Mouse (Mus musculus) myocyte (in vitro differentiated cells): ENCODE measurements around the gene Pcare. TPM values are rescaled to one million over a fixed set of nuclear protein-coding genes. Genes with fewer than 3 reads are reported as not detected.

Experiments used
- H3K27me3 ChIP-seq: one replicate; pipeline ENCODE4 v1.6.1; 2011; ENCODE audit not compliant: control insufficient read depth, insufficient read depth, insufficient read length
- H3K36me3 ChIP-seq: one replicate; pipeline ENCODE4 v1.6.1; 2011; ENCODE audit not compliant: control insufficient read depth, insufficient read depth
- H3K4me2 ChIP-seq: one replicate; pipeline ENCODE4 v1.6.1; 2011; ENCODE audit warnings: low read depth, control low read depth
- H3K4me3 ChIP-seq: one replicate; pipeline ENCODE4 v1.5.1; 2011; ENCODE audit warnings: mild to moderate bottlenecking, control low read depth, moderate library complexity
- H3K79me2 ChIP-seq: one replicate; pipeline ENCODE4 v1.6.1; 2011; ENCODE audit not compliant: control insufficient read depth, insufficient read depth
- H3ac ChIP-seq: one replicate; pipeline ENCODE4 v1.6.1; 2011; ENCODE audit not compliant: control insufficient read depth, insufficient read length
- CEBPB ChIP-seq: IDR thresholded peaks from 2 replicates; pipeline ENCODE4 v1.6.1; 2011; ENCODE audit warnings: mild to moderate bottlenecking, moderate library complexity; ENCODE audit not compliant: poor library complexity, insufficient read depth, severe bottlenecking
- E2F4 ChIP-seq: IDR thresholded peaks from one replicate; pipeline ENCODE4 v1.6.1; 2011; ENCODE audit warnings: mild to moderate bottlenecking, control low read depth, moderate library complexity; ENCODE audit not compliant: insufficient read depth
- MAX ChIP-seq: IDR thresholded peaks from one replicate; pipeline ENCODE4 v1.6.1; 2011; ENCODE audit warnings: low read depth, mild to moderate bottlenecking, control low read depth
- MYOD1 ChIP-seq, 3 experiments: IDR thresholded peaks; one replicate each; pipeline ENCODE4 v1.6.1; 2011; ENCODE audit warnings: control low read depth in 2 of 3, low read depth in 2 of 3, mild to moderate bottlenecking in 2 of 3, moderate library complexity in 1 of 3; ENCODE audit not compliant: insufficient read length in 2 of 3, control insufficient read depth in 1 of 3
- MYOG ChIP-seq, 3 experiments: IDR thresholded peaks; one replicate each; pipeline ENCODE4 v1.6.1; 2011; ENCODE audit warnings: control low read depth in 2 of 3, low read depth in 2 of 3, mild to moderate bottlenecking in 2 of 3; ENCODE audit not compliant: insufficient read length in 2 of 3, control insufficient read depth in 1 of 3, insufficient read depth in 1 of 3
- POLR2A ChIP-seq: IDR thresholded peaks from one replicate; pipeline ENCODE4 v1.6.1; 2011; ENCODE audit warnings: low read depth, mild to moderate bottlenecking, control low read depth, moderate library complexity; ENCODE audit not compliant: insufficient read length
- POLR2AphosphoS2 ChIP-seq: IDR thresholded peaks from one replicate; pipeline ENCODE4 v1.6.1; 2011; ENCODE audit warnings: low read depth, control low read depth; ENCODE audit not compliant: insufficient read length
- REST ChIP-seq: IDR thresholded peaks from one replicate; pipeline ENCODE4 v1.6.1; 2011; ENCODE audit warnings: mild to moderate bottlenecking, control low read depth, moderate library complexity; ENCODE audit not compliant: insufficient read depth, insufficient read length
- SRF ChIP-seq: IDR thresholded peaks from one replicate; pipeline ENCODE4 v1.6.1; 2011; ENCODE audit warnings: low read depth; ENCODE audit not compliant: control insufficient read depth, insufficient read length
- TCF12 ChIP-seq: IDR thresholded peaks from one replicate; pipeline ENCODE4 v1.6.1; 2011; ENCODE audit warnings: mild to moderate bottlenecking, control low read depth; ENCODE audit not compliant: poor library complexity, insufficient read depth, severe bottlenecking
- TCF3 ChIP-seq: IDR thresholded peaks from one replicate; pipeline ENCODE4 v1.6.1; 2011; ENCODE audit warnings: low read depth, control low read depth; ENCODE audit not compliant: insufficient read length
- USF1 ChIP-seq: IDR thresholded peaks from one replicate; pipeline ENCODE4 v1.6.1; 2011; ENCODE audit warnings: low read depth, mild to moderate bottlenecking, control low read depth, moderate library complexity
- polyA plus RNA-seq: library from polyadenylated mRNA; unstranded; fragments of >200 nt; fragmentation: generic; extraction: Trizol; gene quantifications from one replicate; pipeline ENCODE4 v1.2.1, GENCODE M21; 2012; ENCODE audit warnings: missing spikeins

The Pcare gene
- polyA plus RNA-seq, 1 experiment, result not detected

DNA sequence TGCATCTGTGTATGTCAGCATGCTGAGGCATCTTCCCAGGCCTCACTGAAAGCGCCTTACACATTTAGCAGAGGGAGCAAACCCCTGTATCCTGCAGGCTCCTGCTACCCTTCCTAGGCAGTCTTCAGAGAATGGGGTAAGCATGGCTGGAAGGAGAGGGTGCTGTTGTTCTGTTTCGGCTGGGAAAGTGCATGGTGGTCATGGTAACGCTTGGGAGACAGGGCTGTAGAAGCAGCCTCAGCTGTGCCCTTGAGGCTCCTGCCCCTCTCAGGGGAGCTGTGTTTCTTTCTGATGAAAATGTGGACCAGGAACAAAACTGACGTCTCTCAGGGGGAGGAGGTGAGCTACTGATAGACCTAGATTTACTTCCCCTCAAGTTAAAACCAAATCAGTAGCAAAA lies 45.0 kb downstream of the Pcare start:
- Histone ChIP-seq H3K4me2 (no peak overlapping the region), H3K27me3 (no peaks in the 10 kb centered on the region), H3K4me3 (no peak overlapping the region), H3K36me3 (no peaks in the 10 kb centered on the region), H3ac (no peak overlapping the region), H3K79me2 (no peaks in the 10 kb centered on the region)
- TF ChIP-seq POLR2A (no peak), TCF12 (no peak), USF1 (no peak), MYOD1 (IDR thresholded peaks at IDR 0.05; ENCODE audit: control insufficient read depth in 1 of 3, insufficient read length in 2 of 3, low read depth in 2 of 3) (no peak)

DNA sequence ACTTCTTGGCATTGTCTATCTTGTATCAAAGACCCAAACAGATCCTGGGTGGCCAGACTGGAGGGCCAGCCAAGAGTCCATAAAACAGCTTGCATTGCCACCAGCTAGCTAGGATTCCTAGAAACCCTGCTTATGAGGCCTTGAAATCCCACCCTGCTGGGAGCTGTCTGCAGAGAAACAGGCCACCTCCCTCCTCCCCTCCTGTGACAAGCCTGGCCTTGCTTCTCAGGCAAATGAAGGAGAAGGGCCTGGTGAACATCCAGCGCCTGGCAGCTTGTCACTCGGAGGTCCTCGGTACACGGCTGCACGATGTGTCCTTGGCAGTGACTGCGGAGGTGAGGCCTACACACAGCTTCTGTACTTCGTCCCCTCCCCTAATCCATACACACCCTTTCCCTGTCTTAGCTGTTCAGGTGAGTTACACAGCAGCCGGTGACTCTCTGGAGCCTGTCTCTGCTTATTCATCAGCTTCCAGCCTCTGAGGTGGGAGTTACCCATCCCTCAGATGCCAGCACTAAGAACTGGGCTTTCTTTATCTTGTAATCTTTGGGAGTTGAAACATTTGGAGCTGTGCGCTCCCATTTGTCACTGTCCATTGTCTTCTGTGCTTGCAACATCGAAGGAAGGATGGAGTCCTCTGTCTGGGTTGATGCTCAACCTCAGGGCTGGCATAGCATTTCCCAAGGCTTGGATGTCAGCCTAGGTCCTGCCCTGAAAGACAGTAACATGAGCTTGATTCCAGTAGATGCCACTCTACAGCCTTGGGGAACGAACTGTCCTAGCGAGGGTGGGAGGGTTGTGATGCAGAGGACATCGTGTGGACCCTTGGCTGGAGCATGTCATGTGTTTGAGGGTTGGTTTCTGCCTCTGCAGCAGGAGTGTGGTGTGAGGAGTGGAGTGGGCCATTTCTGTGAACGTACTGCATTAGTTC lies 46.9 kb downstream of the Pcare start:
- Histone ChIP-seq H3K27me3 (no peaks in the 10 kb centered on the region), H3K79me2 (no peaks in the 10 kb centered on the region), H3ac (no peak overlapping the region), H3K36me3 (no peaks in the 10 kb centered on the region), H3K4me3 (no peak overlapping the region), H3K4me2 (no peak overlapping the region)
- TF ChIP-seq SRF (no peak), POLR2A (no peak), POLR2AphosphoS2 (no peak), E2F4 (no peak), REST (no peak), TCF12 (no peak), MAX (no peak), CEBPB (no peak), TCF3 (no peak), MYOG (IDR thresholded peaks at IDR 0.05; ENCODE audit: control insufficient read depth in 1 of 3, insufficient read depth in 1 of 3, insufficient read length in 2 of 3, low read depth in 2 of 3) (no peak)

DNA sequence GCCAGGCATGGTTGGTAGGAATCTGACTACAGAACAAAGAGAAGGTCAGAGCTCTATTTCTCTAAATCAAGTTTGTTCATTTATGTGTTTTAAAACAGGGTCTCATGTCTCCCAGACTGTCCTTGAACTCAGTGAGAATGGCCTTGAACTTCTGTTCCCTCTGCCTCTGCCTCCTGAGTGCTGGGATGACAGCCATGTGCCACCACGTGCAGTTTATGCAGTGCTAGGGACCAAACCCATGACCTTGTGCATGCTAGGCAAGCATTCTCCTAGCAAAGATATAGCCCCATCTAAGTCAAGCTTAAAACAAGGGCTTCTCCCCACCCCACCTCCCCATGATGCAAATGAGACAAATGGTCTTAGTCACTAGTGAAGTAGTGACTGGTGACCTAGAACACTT lies 47.6 kb downstream of the Pcare start:
- no peaks in the 10 kb centered on the region for H3K36me3 ChIP-seq
- H3K27me3 ChIP-seq, result no peaks in the 10 kb centered on the region
- H3K4me3 ChIP-seq, result no peak overlapping the region
- no peaks in the 10 kb centered on the region for H3K79me2 ChIP-seq
- H3ac ChIP-seq, result no peak overlapping the region
- TF ChIP-seq TCF3, result no peak
- no peak for TF ChIP-seq TCF12
- no peak for TF ChIP-seq REST
- no peak for TF ChIP-seq E2F4
- no peak for TF ChIP-seq POLR2A
- TF ChIP-seq POLR2AphosphoS2, result no peak
- TF ChIP-seq CEBPB, result no peak
- TF ChIP-seq MAX, result no peak
- H3K4me2 ChIP-seq, result no peak overlapping the region

DNA sequence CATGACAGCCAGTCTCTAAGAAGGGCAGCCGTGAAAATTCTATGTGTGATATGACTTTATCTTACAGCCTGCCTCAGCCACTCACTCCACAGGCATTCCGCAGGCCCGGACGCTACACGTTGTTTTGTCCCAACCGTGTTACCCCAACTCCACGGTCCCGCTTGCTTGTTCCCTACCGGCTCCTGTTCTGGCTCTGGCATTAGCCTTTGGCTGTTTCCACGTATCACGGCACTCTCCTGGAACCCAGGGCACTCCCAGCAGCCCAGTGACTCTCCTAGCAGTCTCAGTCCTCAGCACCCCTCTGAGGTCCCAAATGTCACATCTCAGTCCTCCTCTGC lies 54.1 kb downstream of the Pcare start:
- no peak overlapping the region for H3K4me3 ChIP-seq
- H3ac ChIP-seq, result no peak overlapping the region
- H3K27me3 ChIP-seq, result no peaks in the 10 kb centered on the region
- TF ChIP-seq SRF, result no peak
- TF ChIP-seq MYOD1 (IDR thresholded peaks at IDR 0.05; ENCODE audit: control insufficient read depth in 1 of 3, insufficient read length in 2 of 3, low read depth in 2 of 3), result no peak
- no peak for TF ChIP-seq POLR2A
- no peak for TF ChIP-seq REST
- no peak for TF ChIP-seq MAX
- no peak for TF ChIP-seq TCF3
- TF ChIP-seq POLR2AphosphoS2, result no peak
- TF ChIP-seq E2F4, result no peak
- TF ChIP-seq TCF12, result no peak
- no peaks in the 10 kb centered on the region for H3K79me2 ChIP-seq
- H3K36me3 ChIP-seq, result no peaks in the 10 kb centered on the region
- H3K4me2 ChIP-seq, result no peak overlapping the region

DNA sequence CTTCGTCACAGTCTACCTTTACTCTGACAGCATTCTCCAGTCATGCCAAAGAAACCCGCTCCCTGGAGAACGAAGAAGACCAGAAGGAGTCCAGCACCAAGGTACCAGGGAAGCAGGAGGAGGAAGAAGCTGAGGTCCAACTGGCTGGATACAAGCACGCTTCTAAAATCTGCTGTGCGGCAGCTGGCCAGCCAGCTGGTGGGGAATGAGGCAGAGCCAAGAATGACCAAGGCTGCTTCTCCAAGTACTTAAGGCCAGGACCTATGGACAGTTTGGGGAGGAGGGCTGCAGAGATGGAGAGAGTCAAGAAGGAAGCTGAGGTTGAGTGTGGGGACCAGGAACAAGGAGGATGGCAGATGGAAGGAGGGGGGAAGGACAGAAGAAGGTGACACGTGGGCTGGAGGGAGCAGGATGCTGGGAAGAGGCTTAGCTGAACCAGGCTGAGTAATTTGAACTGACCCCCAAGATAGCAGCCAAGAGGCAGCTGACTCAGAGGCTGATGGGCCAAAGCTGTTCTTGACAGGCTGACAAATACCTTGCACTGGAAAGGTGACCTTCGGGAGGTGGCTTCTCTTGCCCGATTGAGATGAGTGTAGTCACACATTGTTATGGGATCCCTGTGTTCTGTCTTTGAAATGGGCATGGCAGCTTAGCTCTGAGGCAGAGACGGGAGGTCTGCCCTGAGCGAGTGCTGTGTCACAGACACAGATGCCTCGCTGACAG lies 54.6 kb downstream of the Pcare start:
- no peaks in the 10 kb centered on the region for H3K79me2 ChIP-seq
- H3K36me3 ChIP-seq, result no peaks in the 10 kb centered on the region
- H3K4me3 ChIP-seq, result no peak overlapping the region
- H3K27me3 ChIP-seq, result no peaks in the 10 kb centered on the region
- H3K4me2 ChIP-seq, result no peak overlapping the region
- TF ChIP-seq MYOG (IDR thresholded peaks at IDR 0.05; ENCODE audit: control insufficient read depth in 1 of 3, insufficient read depth in 1 of 3, insufficient read length in 2 of 3, low read depth in 2 of 3) (peak in 1 of 3 experiments; percentile 14), TCF3 (no peak), MYOD1 (IDR thresholded peaks at IDR 0.05; ENCODE audit: control insufficient read depth in 1 of 3, insufficient read length in 2 of 3, low read depth in 2 of 3) (peak in 2 of 3 experiments; percentile 12 to 48)
- no peak overlapping the region for H3ac ChIP-seq
